Mouse (Mus musculus): ENCODE results near the gene Cog1.
"Not testable (repeated sequence)": the region's sequence is repeated elsewhere in the genome, so short reads cannot be mapped to it uniquely, and the experiment has no call there.

Gene Cog1

DNA sequence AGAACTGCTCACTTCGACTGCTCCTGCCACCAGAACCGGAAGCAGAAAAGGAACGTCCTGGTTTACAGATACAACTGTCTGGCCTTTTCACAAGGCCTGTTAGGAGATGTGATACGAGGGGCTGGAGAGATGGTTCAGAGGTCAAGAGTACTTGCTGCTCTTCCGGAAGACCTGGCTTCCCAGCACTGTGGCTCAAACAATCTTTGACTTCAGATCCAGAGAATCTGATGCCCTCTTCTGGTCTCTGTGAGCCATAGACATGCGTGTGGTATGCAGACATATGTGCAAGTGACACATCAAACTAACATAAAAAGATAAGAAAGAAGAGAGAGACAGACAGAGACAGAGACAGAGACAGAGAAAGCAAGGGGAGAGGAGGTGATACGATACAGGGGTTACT is 16.7 kb upstream of the Cog1 start:
- no peak for DNase-seq (ENCODE audit: low spot score)

- no peak for DNase-seq (ENCODE audit: low spot score)
Observed at GRCm38 (mm10) chr11:113633398-113633797, 15.6 kb upstream of the Cog1 start.

GRCm38 (mm10) chr11:113634699-113635121 is 14.3 kb upstream of the Cog1 start:
- no peak for DNase-seq (ENCODE audit: low spot score)

DNA sequence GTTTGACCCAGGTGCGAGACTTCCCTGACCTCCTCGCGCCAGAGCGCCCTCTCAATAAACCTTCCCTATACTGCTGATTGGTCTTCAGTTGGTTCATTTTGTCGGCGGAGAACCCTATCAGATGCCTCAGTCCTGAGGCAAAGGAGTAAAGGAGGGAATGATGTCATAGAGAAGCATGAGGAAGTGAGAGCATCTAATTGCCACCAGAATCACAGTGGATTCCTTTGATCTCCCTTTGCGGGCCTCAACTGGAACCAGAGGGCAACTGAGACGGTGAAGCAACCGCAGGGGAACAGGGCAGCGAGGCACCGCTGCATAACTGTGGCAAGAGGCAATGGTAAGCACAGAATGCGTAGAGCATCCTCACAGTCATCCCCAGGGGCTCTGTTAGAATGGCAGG is 10.3 kb upstream of the Cog1 start:
- no peak for DNase-seq (ENCODE audit: low spot score)

GRCm38 (mm10) chr11:113645181-113645580 is 3.8 kb upstream of the Cog1 start:
- DNase-seq (ENCODE audit: low spot score) = no peak

- DNase-seq (ENCODE audit: low spot score) = peak; percentile 77
Observed at GRCm38 (mm10) chr11:113648152-113648551, 817 bp upstream of the Cog1 start.

- DNase-seq (ENCODE audit: low spot score) = peak; percentile 64
Observed at GRCm38 (mm10) chr11:113649353-113650210, 613 bp downstream of the Cog1 start, which contains the start of gene Slc39a11. Gene Slc39a11 (minus strand): TSS chr11:113650079.

GRCm38 (mm10) chr11:113651206-113651906 is 2.4 kb downstream of the Cog1 start:
- no peak for DNase-seq (ENCODE audit: low spot score)

GRCm38 (mm10) chr11:113651907-113652273 is 2.9 kb downstream of the Cog1 start:
- DNase-seq (ENCODE audit: low spot score) = peak; percentile 20

GRCm38 (mm10) chr11:113652516-113652915 is 3.5 kb downstream of the Cog1 start:
- DNase-seq (ENCODE audit: low spot score) = no peak

DNA sequence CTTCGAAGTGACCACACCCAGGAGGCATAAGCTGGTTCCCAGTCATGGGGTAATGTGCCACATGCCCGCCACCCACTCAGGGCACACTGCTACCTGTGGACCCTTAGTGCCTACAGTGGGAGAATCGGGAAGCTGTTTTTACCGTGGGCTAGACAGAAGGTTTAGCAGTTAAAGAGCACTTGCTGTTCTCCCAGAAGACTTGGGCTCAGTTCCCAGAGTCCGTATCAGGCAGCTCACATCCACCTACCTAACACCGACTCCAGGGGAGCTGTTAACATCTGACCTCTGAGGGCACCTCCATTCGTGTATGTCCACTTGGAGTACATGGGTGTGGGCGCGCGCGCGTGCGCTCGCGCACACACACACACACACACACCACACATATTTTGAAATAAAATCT is 5.1 kb downstream of the Cog1 start:
- no peak for DNase-seq (ENCODE audit: low spot score)

DNA sequence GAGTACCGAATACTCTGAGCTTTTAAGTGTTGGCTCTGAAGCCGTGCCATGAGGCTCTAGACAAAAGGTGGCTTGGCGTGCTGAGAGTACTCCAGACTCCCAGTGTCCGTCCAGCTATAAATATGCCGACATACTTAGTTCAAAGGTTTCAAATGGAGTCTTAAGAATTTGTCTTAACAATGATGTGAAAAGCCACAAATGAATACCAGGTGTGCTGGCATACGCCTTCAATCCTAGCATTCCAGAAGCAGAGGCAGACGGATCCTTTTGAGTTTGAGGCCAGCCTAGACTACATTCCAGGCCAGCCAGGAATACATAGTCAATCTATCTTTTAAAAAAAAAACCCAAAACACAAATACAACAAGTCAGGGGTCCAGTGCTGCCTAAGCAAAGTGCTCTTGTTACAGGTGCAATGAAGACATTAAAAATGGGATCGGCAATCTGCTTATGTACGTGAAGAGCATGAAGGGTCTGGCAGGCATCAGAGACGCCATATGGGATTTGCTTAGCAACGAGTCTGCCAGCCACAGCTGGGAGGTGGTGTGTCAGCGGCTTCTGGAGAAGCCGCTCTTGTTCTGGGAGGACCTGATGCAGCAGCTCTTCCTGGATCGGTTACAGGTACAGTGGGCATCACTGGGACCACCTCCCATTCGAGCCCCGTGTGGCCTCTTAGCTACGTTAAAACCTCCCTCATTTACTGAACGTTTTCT is 5.7 kb downstream of the Cog1 start:
- DNase-seq (ENCODE audit: low spot score) = no peak

DNA sequence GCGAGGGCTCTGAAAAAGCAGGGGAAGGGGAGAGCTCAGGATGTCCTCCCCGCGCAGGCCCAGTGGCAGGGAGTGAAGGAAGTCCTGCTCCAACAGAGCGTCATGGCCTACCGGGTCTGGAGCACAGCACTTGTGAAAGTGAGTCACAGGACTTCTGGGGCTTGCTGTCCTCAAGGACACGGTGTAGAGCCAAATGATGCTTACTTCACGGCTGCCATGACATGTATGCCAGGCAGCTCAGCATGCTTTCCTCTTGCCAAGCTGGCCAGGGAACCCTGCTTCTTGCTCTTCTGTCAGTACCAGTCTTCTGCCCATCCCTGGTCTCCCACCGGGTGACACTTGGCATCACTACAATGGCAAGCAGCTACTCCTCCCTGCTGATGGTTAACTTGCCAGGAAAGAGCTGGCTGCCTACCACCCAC is 7.6 kb downstream of the Cog1 start:
- no peak for DNase-seq (ENCODE audit: low spot score)

DNA sequence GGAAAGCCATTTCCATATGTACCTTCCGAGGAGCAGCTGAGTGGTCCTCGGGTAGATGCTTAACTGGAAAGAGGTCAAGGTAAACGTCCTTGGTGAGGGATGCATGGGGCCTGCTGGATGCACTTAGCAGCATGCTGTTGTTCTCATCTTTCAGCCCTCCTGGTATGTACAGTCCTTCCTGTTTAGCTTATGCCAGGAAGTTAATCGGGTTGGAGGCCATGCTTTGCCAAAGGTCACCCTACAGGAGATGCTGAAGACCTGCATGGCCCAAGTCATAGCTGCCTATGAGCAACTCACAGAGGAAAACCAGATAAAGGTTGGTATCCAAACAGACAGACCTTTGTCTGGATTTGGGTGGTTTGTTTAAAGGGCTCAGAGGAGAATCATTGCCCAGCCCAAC is 8.3 kb downstream of the Cog1 start:
- no peak for DNase-seq (ENCODE audit: low spot score)

- DNase-seq (ENCODE audit: low spot score) = no peak
Observed at GRCm38 (mm10) chr11:113658319-113658718, 9.3 kb downstream of the Cog1 start.

GRCm38 (mm10) chr11:113658763-113659162 is 9.8 kb downstream of the Cog1 start:
- no peak for DNase-seq (ENCODE audit: low spot score)

GRCm38 (mm10) chr11:113660213-113660612 is 11.2 kb downstream of the Cog1 start:
- DNase-seq (ENCODE audit: low spot score) = not testable (repeated sequence)

- DNase-seq (ENCODE audit: low spot score) = no peak
Observed at GRCm38 (mm10) chr11:113660940-113661339, 12.0 kb downstream of the Cog1 start.

GRCm38 (mm10) chr11:113661835-113662351 is 12.9 kb downstream of the Cog1 start:
- no peak for DNase-seq (ENCODE audit: low spot score)

- DNase-seq (ENCODE audit: low spot score) = no peak
Observed at GRCm38 (mm10) chr11:113664279-113664678, 15.3 kb downstream of the Cog1 start.

DNA sequence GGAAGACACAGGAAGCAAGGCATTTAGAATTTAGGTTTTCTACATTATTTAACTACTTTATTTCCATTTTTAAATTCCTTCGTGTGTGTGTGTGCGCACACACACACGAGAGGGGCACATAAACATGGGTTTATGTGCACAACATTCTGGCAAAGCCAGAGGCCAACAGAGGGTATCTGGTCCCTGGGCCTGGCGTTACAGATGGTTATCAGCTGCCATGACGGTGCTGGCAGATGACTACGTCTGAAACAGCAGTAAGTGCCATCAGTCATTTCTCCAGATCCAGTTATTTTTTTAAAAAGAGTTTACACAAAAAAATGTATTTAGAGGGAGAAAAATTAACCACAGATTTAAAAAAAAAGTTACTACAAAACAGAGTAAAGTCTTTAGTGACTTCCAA is 17.2 kb downstream of the Cog1 start:
- DNase-seq (ENCODE audit: low spot score) = no peak

GRCm38 (mm10) chr11:113666648-113667047 is 17.7 kb downstream of the Cog1 start:
- peak; percentile 23 for DNase-seq (ENCODE audit: low spot score)
